In genomic region chr1:153641492-153641939, GRCm38 (mm10) we compare ENCODE assay signal across 8 mouse cellular contexts. TPM values are rescaled to one million over a fixed set of nuclear protein-coding genes. Genes with fewer than 3 reads are reported as not detected.
DNase-seq lines count a peak whose midpoint lies in the region; ATAC-seq and TF ChIP-seq lines count a peak whose summit lies in the region.
"Had no signal": no experiment of that assay in that cellular context is flagged by ENCODE, and none has a peak within 500 bp of the region (broad histone marks: within the 10 kb centered on the region; RNA-seq: fewer than 3 reads in every experiment).

No protein-coding gene starts in this region.

- peak overlapping the region in 1 of 2 experiments; percentile 49; a peak in 2 of 4 replicates for H3K4me3 ChIP-seq in ES-E14 (ENCODE audit: insufficient read depth in 1 of 2, low read depth in 1 of 2, low read length in 2 of 2, poor library complexity in 1 of 2, severe bottlenecking in 1 of 2)
- H3K4me3 ChIP-seq in heart, embryonic 10.5 days: peak overlapping the region; percentile 50
- no peak overlapping the region for H3K4me3 ChIP-seq in thymus, adult 2 months (ENCODE audit: control insufficient read depth, insufficient read depth, low read length)

- no peak overlapping the region; the same call in 1 of the 2 replicates for H3K27ac ChIP-seq in ES-E14 (ENCODE audit: insufficient read depth, low read depth, low read length, poor library complexity, severe bottlenecking)
- peak overlapping the region; percentile 66; the same call in 1 of the 2 replicates for H3K27ac ChIP-seq in heart, embryonic 10.5 days
- H3K27ac ChIP-seq in thymus, adult 2 months (ENCODE audit: control insufficient read depth, insufficient read depth, low read length): no peak overlapping the region

- peaks cover 16% of the 10 kb centered on the region for H3K27me3 ChIP-seq in heart, embryonic 10.5 days (ENCODE audit: insufficient read depth, poor library complexity, severe bottlenecking)
- H3K27me3 ChIP-seq in thymus, adult 2 months (ENCODE audit: control insufficient read depth, insufficient read depth, low read length): no peaks in the 10 kb centered on the region

- 7% methylated on average over 9 of the region's 9 CpGs for WGBS in heart, embryonic 10.5 days
- 24% methylated on average over 9 of the region's 9 CpGs for WGBS in thymus, adult 2 months

- no peak for TF ChIP-seq CTCF in thymus, adult 2 months (IDR thresholded peaks at IDR 0.05; ENCODE audit: borderline replicate concordance, control insufficient read depth, extremely low read depth, insufficient read depth, low read length, poor library complexity)

- ATAC-seq in megakaryocyte progenitor cell, adult 5-6 weeks (replicated peaks; ENCODE audit: poor library complexity): 0 out of 2 replicates have a peak, but pooled peaks have one; percentile 23

- no peak for TF ChIP-seq POLR2A in thymus, adult 2 months (IDR thresholded peaks at IDR 0.05; ENCODE audit: control insufficient read depth, extremely low read depth, insufficient read depth, low read length, poor library complexity)

- no peak overlapping the region for H3K9ac ChIP-seq in ES-E14 (ENCODE audit: insufficient read depth, low read depth, low read length, poor library complexity, severe bottlenecking)

- H3K4me1 ChIP-seq in ES-E14 (ENCODE audit: control insufficient read depth in 2 of 2, insufficient read depth in 2 of 2, low read length in 2 of 2, poor library complexity in 1 of 2): peaks cover 0 to 11% of the 10 kb centered on the region in 2 experiments; a peak in 2 of 4 replicates
- H3K4me1 ChIP-seq in heart, embryonic 10.5 days: peaks cover 15% of the 10 kb centered on the region
- H3K4me1 ChIP-seq in thymus, adult 2 months (replicated peaks; ENCODE audit: control insufficient read depth, insufficient read depth, low read length): peaks cover 7% of the 10 kb centered on the region

- no peaks in the 10 kb centered on the region for H3K9me3 ChIP-seq in ES-E14 (ENCODE audit: control insufficient read depth, insufficient read depth, low read depth, low read length)
- H3K9me3 ChIP-seq in heart, embryonic 10.5 days: no peaks in the 10 kb centered on the region

- H3K36me3 ChIP-seq in ES-E14 (ENCODE audit: control insufficient read depth, insufficient read depth, low read length, poor library complexity, severe bottlenecking): no peaks in the 10 kb centered on the region
- no peaks in the 10 kb centered on the region for H3K36me3 ChIP-seq in heart, embryonic 10.5 days
- no peaks in the 10 kb centered on the region for H3K36me3 ChIP-seq in thymus, adult 2 months (ENCODE audit: control insufficient read depth, insufficient read depth, low read length)

- peak; percentile 60 for DNase-seq in ES-E14 (ENCODE audit: low read depth, low spot score)
- peak; percentile 89 for DNase-seq in embryo, embryonic 11 days
- no peak for DNase-seq in heart, embryonic 10.5 days (ENCODE audit: low spot score)
- peak; percentile 16 for DNase-seq in kidney, adult 18-20 months
- peak; percentile 2 for DNase-seq in thymus, adult 2 months
- DNase-seq in frontal cortex, adult 2 months (ENCODE audit: extremely low spot score in 1 of 2, low spot score in 1 of 2): no peak

- in situ Hi-C loops in ES-E14 (cut with MboI; ENCODE audit: low sequenced_read_pairs in 2 of 2, unreplicated experiment in 2 of 2): no loop called here

TF ChIP-seq in ES-E14, 5 proteins besides CTCF, POLR2A, EP300 and RAD21:
- no peak for TF ChIP-seq HCFC1 (IDR thresholded peaks at IDR 0.05; ENCODE audit: borderline replicate concordance, insufficient read depth, low read length)
- TF ChIP-seq CHD2 (IDR thresholded peaks at IDR 0.05; ENCODE audit: low read depth, low read length): no peak
- TF ChIP-seq ZNF384 (IDR thresholded peaks at IDR 0.05; ENCODE audit: low read depth, low read length): no peak
- TF ChIP-seq ZC3H11A (IDR thresholded peaks at IDR 0.05; ENCODE audit: borderline replicate concordance, low read depth, low read length): no peak
- TF ChIP-seq MAFK (IDR thresholded peaks at IDR 0.05; ENCODE audit: insufficient read depth, low read depth, low read length): no peak

RNA-seq across cellular contexts. Expression of gene Rgs8, which starts 11.3 kb away (rescaled TPM):
- 0.26 and 0.31 TPM in 2 replicates for total RNA-seq in ES-E14 (2012; rRNA removed)
- 0.54 and 0.55 TPM in 2 replicates for polyA plus RNA-seq in heart, embryonic 10.5 days (2016; fragmentation: Nextera tagmentation; extraction: Ambion mirVana)
- 0.17 and 1.1 TPM in 2 replicates for total RNA-seq in megakaryocyte progenitor cell, adult 5-6 weeks (2015)
- total RNA-seq in megakaryocyte progenitor cell, adult 5-6 weeks (2017): 0.25 and 0.37 TPM in 2 replicates
- polyA plus RNA-seq in thymus, adult 2 months (2012; rRNA removed): 0.11 and 0.20 TPM in 2 replicates
- polyA plus RNA-seq in frontal cortex, adult 2 months (2012; rRNA removed): 32.9 and 38.2 TPM in 2 replicates
- total RNA-seq: neutrophil, adult 5-6 weeks had no signal

Comparison
In these comparisons a context has a peak if more than half of its experiments do, and no peak if none do; other contexts are left out.
1. DNase-seq: peak in ES-E14 (single experiment), embryo, embryonic 11 days (single experiment), kidney, adult 18-20 months (single experiment) and thymus, adult 2 months (single experiment); none in heart, embryonic 10.5 days (single experiment) and frontal cortex, adult 2 months (0 of 2).
2. RNA of gene Rgs8, which starts 11.3 kb away (polyA plus RNA-seq): 32.9 to 38.2 TPM in frontal cortex, adult 2 months; 0.54 to 0.55 TPM in heart, embryonic 10.5 days and 0.11 to 0.20 TPM in thymus, adult 2 months; every median in the first group is over 10 times any median in the second.